Mouse (Mus musculus) right cerebral cortex, postnatal 4 days (tissue): ENCODE data around the gene Socs3.

Source experiments
- DNase-seq: peaks from one replicate; pipeline ENCODE4 v3.0.0-alpha.2; 2022

Gene Socs3

DNA sequence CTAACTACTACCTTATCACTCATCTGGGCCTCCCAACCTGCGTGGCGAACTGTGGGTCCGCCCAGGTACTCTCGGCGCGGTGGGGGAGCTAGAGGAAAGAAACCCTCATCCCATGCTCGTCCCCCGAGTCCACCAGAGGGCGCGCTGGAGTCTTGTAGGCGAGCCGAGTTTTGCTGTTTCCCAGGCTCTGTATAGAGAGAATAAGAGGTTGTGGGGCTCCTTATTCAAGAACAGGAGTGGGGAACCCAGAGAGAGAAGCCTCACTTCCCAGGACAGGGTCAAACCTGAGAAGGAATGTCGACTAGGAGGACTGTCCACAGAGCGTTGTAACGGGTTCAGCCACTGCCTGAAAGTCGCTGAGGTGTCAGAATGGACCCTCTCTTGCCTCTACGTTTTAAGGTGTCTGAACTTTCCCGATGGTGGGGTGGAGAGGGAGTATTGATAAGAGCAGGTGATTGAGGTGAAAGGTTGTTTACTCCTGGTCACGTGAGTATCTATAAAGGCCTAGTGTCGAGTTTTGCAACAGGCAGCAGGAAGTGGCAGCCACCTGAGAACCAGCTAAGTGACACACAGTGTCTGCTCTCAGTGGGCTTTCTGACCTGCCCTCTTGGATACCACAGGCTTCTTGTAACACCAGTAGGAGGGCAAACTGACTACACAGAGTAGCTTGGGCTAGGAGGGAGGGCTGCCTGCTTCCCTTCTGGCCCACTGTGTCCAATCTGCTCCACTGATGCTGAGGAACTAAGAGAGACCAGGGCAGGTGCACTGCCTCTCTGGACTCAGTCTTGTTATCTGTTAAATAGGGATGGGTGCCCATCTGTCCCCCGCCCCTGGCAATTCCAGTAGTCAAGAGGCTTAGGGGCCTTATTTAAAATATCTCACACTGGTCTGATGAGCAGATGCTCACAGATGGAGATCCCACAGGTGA is at the start of gene Socs3:
Gene Socs3, minus strand, starts transcription at position 103 of the 928 bp plus-strand sequence.
- DNase-seq: peak; percentile 99

DNA sequence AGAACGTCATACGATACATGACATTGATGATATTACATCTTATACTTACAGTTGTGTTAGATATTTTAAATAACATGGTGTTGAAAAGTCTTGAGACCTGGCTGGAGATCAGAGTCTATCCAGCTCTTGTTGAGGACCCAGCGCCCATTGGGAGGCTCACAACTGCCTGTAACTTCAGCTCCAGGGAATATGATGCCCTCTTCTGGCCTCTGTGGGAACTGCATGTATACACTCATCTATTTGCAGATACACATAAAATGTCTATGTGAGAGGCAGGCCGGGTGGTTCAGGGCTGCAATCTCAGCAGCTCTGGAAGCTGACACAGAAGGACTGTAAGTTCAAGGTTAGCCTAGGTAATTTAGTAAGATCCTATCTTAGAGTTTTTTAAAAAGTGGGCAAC is 48.5 kb upstream of the Socs3 start:
- DNase-seq: peak; percentile 31

DNA sequence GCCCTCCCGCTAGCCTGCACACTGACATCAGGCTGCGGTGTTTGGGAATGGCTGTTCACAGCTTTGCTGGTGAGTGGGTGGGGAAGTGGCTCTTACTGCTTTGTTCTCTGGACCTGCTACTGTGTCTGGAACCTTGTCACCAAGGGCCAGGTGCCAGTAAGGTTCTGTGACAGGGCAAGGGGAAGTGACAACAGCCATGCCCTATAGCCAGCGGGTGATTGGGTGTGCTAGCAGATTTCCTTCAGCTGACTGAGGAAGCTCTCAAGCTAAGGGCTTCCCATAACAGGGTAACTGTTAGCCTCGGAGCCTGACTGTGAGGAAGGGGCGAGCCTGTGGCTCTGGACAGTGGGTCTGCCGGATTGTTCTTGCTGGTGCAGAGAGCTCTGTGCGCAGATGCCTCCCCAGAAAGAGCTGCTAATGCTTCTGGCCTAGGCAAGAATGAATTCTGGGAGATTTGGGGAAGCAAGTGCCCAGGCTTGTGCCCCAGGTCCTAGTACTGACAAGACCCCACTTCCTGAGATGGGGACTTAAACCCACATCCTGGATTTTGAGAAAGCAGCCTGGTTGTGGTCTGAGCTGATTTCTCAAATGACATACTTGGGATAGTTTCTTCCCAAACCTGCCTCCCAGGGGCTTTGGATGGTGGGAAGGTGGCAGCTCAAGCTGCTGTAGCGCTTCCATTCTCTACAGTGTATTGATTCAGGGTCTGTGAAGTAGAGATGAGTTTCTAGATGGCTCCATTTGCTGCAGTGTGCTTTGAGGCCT is 45.7 kb upstream of the Socs3 start:
- DNase-seq: no peak

DNA sequence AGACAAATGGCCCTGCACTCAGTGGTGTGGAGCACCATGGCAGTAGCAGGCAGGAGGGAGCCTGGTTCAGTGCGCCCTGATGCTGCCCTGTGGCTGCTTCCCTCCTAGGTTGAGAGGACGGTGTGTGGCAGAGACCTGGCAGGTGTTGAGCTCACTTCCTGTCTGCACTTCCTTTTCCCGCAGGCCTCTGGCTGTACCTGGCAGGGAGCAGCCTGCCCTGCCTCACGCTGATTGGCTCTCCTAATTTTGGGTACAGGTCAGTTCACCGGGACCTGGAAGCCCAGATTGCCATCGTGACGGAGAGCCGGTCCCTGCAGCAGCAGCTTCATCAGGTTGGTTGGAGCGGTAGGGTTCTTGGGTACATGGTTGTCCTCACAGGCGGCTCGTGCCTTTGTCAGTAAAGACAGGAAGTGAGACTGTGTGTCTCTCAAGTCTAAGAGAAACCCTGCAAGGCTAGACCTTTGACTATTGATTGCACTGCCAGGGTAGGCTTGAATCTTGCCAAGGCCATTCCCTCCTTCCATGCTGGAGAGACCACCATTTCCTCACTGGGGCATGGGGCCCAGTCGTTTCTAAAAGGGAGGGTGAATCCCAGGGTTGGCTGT is 44.6 kb upstream of the Socs3 start:
- no peak for DNase-seq

DNA sequence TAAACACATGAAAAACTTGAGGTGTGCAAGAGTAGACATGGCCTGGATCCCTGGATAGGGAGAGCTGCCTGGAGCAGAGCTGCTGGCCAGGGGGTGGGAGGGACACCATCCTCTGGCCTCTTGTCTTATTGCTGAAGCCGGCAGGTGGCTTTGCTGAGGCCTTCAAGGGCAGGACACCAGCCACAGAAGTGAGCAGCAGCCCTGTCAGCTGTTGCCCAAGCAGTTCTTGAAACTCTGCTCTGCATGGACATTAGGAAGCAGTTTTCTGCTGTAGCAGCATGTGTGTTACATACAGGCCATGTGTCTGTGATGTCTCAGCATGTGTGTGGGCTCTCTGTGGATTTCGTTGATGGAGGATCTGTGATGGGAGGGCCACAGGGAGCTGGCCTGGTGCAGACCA is 43.5 kb upstream of the Socs3 start:
- DNase-seq: no peak

DNA sequence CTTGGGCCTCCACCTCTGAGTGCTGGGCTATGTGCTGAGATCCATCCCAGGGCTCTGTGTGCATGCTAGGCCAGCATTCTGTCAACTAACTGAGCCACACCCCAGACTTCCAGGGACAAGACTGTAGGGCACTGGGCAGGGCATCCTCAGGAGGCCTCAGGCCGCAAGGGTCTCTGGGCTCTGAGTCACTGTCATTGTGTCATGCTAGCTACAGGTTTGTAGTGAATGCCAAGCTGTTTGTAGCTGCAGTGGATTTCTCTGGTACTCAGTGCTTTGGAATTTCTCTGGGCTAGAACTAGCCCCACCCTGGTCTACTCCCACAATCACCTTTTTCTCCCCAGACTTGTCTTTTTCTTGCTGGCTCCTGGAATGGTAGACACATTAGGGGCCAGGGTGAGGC is 42.7 kb upstream of the Socs3 start:
- no peak for DNase-seq

DNA sequence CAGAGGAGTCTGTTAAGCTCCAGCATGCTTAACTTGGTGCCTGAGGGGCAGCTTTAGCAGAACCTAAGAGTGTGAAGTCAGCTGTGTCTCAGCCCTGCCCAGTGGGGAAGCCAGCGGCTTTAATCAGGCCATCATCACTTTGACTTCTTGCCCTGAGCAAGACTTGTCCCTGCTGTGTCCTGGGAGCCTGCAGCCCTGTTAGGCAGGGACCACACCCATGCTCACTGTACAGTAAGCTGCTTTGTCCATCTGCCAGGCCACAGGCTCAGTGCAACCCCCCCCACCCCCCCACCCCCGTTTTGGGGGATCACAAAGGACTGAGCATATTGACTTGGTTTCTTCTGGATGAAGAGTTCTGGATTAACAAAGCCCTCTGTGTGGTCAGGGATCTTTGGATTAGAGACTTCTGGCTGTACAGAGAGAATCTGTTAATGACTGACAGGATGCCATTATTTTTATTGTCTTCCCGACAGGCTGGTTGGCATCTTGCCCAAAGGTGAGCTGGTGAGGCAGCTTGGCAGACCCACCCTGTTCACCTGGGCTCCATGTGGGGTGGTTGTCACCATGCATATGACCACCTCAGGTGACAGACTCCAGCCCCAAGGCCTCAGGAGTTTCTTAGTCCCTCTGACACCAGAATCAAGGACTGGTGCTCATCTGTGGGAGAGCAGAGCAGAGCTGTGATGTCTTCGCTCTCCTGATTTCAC is 40.2 kb upstream of the Socs3 start:
- no peak for DNase-seq

DNA sequence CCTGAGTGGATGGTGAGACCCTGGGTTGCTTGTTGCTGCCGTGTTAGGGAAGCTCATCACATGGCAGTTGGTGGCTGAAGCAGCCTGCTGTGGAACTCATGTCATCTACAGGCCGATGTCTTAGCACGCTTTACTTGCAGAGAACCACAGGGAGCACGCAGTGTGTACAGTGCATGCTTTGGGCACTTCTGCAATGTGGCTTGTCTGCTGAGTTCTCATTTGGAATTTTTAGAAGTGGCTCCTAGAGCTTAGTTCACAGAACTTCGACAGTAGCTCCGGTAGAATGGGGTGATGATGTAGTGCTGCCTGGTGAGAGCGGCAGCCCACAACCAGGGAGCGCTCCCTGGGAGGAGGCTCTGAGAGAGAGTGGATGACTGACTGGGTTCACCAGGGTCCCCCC is 39.0 kb upstream of the Socs3 start:
- DNase-seq: no peak

DNA sequence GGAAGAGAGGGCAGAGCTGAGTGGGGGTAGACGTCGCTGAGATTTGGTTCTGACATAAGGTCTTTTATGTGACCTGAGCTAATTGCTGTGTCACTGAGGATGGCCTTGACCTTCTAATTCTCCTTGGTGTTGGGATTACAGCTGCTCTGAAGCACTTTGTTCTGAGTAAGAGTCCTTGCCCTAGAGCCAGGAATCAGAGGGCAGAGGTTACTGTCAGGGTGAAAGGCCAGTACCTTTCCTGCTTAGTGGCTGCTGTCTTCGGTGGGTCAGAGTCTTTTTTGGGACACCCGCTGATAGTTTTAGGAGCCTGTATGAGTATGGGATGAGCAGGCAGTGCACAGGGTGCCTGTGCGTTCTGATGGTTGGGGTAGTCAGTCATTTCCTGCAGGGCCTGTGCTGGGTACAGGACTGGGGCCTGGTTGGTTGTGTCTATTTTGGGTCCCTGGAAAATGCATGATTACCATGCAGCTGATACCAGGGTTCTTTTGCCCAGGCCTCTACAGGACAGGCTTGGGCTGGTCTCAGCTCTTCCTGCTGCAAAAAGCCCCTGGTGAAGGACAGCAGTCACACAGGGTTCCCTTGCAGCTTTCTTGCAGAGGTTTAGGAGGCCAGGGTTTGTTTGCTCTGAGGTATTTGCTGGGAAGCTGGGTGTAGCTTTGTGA is 38.4 kb upstream of the Socs3 start:
- DNase-seq: no peak

DNA sequence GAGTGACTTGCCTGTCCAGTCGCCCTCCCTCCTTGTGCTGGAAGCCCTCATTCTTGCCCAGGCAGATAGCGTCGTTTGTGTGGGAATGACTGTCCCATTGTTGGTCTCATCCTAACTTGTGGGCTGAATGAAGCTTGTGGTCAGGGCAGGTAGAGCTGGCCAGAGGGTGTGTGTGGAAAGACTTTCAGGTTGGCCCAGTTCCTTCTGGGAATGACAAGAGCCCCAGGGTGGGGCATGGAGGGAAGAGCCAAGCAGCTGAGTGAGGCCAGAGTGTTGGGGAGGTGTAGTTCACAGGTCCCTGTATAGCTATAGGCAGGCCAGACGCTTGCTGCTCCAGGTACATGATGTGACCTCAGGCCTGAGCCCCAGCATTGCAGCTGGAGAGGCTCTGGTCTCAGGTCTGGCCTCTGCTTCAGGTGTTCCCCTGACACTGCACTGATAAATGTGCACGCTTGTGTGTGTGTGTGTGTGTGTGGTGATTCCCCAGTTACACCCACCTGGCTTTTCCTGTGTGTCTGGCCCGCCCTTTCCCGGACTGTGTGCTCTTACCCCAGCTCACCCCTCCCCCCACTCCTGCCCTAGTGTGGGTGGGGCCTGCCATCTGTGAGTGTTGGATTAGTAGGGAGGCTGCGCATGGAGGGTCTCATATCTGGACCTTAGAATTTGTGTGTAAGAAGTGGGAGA is 37.8 kb upstream of the Socs3 start:
- no peak for DNase-seq

DNA sequence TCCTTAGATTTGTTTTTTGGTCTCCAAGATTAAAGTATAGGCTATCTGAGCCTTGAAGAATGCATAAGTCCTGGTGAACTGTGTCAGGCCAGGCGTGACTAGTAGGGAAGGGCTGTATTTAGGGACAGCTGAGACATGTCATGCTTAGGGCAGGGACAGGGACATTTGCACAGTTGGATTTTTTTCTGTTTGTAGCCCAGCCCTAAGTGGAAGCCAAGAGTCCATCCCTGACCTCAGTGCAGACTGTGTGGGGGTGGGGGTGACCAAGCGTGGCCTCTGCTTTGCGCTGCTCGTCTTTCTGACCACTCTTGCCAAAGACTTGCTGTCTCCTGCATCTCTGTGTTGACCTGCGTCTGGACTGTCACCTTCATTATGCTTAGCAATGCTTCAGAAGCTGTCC is 34.4 kb upstream of the Socs3 start:
- no peak for DNase-seq

DNA sequence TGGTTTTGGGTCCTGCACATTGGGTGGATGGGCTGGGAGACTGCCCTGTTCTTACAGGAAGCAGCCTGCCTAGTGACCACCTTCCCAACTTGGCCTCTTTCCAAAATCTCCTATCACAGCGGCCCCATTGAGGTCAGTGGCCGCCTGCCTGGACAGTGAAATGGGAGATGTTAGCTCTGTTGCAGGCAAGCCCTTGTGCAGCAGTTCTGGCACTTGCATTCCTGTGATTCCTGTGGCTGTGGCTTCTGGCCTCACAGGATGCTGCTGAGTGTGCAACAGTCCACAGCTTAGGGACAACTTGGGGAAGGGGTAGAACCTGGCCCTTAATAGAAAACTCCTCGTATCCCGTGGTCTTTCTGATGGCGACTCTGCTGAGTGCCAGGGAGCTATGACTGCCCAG is 33.9 kb upstream of the Socs3 start:
- no peak for DNase-seq

DNA sequence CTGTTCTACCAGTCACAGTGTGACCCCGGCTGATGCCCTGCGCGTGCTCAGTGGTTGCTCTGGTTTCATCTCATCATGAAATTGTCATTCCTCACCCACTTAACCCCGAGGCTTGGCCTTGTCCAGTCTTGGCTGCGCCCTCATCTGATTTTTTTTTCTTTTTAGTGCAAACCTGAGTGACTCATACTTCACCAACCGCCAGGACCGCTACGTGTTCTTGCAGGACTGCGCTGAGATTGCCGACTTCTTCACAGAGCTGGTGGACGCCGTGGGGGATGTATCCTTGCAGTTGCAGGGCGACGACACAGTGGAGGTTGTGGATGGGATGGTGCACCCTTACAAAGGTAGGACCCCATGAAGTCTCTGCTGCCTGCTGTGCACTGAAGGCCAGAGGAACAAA is 33.3 kb upstream of the Socs3 start:
- DNase-seq: no peak

DNA sequence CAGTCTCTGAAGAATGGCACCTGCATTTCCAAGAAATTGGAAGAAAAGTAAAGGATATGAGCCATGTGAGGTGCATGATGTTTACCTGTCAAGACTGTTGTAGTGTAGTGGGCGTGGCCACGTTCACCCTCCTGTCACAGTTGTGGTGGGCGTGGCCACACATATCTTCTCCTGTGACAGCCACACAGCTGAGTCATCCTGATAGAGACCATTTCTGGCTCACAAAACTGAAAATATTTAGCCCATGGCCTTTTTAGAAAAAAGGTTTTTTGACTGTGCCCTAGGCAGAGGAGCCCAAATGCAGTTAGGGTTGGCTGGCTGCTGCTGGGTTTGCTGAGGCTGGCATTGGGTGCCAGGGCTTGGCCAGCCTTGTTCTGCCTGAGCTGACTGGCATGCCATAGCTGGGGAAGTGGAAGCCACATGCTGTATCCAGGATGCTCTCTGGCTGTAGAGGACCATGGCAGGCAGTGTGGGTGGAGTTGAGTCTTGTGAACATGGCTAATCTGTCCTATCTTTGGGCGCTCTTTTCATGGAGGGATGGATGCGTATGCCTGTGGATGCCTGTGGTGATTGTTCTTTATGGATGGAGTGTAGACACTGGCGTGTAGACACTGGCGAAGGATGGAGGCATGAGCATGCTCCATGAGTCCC is 30.8 kb upstream of the Socs3 start:
- DNase-seq: no peak

DNA sequence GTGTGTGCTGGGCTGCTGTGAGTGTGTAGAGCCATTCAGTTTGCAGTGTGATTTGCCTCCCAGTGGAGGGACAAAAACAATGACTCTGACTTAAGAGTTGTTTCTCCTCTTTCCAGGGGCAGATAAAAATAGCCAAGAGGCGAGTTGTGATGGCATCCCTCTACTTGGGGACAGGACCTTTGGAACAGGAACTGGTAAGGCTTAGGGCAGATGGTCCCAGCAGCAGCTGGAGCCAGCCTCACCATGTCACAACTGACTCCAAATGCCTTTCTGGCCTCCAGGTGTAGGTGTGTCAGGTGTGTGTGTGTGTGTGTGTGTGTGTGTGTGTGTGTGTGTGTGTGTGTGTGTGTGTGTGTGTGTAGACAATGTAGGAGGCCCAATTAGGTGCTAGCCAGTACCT is 30.2 kb upstream of the Socs3 start:
- DNase-seq: no peak

DNA sequence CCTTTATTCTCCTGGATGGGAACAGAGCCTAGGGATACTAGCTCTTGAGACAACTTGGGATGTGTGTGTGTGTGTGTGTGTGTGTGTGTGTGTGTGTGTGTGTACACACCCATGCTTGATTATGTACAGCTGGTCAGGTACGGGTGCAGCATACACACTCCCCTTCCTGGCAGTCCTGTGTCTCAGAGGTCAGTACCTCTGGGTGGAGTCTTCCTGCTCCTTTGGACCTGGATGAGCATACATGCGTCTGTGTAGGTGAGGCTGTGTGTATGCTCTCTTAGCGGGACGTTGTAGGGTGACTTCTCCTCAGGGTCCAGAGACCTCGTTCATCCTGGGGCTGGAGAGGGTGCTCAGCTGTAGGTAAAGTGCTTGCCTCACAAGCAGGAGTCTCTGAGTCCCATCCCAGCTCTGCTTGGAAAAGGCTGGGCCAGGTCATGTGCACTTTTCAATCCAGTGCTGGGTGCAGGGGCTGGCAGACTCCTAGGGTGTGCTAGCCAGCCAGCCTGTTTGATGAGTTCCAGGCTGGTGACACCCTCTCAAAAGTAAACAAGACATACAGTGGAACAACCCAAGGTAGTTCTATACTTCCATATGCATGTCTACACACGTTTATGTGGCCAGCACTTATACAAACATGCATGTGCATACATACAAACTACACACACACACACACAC is 29.6 kb upstream of the Socs3 start:
- no peak for DNase-seq

DNA sequence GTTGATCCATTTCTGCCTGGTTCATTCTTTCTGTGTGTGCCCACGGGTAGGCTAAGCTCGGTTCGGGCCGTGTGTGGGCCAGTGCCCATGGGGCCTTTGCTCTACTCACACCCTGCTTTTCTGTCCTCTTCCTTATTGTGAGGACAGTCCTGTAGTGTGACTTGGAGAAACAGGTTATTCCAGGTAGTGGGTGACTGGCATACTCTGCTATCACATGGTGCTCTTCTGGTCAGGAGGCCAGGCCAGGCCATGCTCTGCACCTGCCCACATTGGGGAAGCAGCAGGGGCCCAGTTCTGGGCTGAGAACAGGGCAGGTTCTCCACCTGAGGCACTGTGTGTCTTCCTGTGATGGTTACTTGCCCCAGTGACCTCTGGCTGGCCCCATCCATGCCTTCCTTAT is 28.5 kb upstream of the Socs3 start:
- no peak for DNase-seq

DNA sequence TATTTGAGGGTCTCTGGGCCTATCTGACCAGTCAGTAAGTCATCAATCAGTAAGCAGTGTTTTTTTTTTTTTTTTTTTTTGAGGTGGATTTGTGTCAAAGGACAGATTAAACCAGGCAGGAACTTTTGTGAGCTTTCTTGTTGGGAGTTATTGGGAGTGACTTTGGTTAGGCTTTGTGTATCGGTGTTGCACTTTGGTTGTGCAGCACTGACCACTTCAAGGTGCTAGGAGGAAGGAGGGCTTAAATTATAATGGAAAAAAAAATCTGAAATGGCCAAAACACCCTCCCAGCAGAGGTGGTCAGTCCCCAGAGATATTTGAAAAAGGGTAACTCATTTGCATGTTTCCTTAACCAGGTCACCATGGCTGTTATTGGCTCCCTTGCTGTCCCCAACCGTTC is 27.2 kb upstream of the Socs3 start:
- DNase-seq: no peak

DNA sequence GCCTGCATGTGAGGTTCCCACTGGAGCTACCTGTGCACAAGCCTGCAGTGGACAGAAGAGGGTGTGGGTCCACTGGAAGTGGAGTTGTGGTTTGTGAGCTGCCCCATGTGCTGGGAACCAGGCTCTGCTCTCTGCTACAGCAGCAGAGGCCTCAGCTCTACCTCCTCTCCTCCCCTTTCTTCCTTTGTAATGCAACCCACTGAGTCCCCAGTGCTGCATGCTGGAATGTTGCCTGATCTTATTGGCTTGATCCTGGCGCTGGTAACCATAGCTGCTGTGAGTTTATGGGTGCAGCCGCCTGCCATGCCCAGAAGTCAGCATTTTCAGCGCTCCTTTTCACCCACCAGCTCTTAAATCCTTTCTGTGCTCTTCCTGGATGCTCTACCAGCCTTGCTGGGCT is 26.2 kb upstream of the Socs3 start:
- no peak for DNase-seq

DNA sequence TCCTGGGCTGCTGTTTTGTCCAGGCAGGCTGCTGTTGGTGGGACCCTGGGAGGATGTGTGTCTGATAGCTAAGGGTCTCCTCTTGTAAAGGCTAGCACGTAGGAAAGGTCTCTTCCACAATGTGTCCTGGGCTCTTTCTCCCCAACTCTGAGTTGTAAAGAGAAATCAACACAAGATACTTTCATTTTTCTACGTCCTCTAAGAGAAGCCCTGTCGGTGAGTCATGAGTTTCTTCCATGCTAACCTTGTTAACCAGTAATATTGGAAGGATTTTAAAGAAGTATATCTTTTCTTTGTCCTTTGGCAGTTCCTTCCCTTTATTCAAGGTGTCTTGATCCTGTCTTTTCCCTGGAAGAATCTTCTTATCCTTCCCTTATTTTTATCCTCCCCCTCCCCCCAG is 25.8 kb upstream of the Socs3 start:
- DNase-seq: no peak

DNA sequence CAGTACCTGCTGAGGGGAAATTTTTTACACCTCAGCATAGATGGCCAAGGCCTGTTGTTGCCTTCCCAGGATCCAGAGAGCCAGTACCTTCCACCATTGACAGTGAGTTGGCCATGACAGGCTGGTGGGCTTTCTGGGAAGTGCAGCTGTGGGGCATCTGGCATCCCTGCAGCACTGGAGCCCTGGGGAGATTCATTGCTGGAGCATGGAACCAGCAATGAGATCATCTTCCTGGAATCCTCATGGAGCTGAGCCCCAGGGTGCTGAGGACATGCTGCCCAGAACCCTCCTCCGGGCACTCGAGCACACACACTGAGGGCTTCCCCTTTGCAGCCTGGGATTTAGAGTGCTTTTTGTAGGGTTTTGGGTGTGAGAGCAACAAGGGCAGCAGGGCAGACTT is 25.4 kb upstream of the Socs3 start:
- DNase-seq: no peak
